Mouse (Mus musculus) cerebellum, postnatal 10 days (tissue): ENCODE measurements at regions not wholly inside any gene's neighbourhood (a gene's known extent, or its start where the extent isn't known, plus 50 kb on each side); places are given as distances from the start of the nearest gene placed in this dataset.
"Not testable (repeated sequence)": the region's sequence is repeated elsewhere in the genome, so short reads cannot be mapped to it uniquely, and the experiment has no call there.

Source experiments
- DNase-seq, 2 experiments: peaks; one replicate each; pipeline ENCODE4 v3.0.0; 2021; ENCODE audit warnings: mixed read lengths in 2 of 2

GRCm38 (mm10) chr17:50346451-50347192 lies 53.2 kb upstream of the Dazl start:
- DNase-seq, result no peak

GRCm38 (mm10) chr17:50353818-50354217 lies 60.4 kb upstream of the Dazl start:
- DNase-seq, result not testable (repeated sequence)

- DNase-seq, result no peak
These were observed 60.9 kb upstream of the Dazl start for GRCm38 (mm10) chr17:50354357-50354756.

GRCm38 (mm10) chr17:50361657-50362233 lies 68.3 kb upstream of the Dazl start:
- no peak for DNase-seq

GRCm38 (mm10) chr17:50365396-50365795 lies 72.0 kb upstream of the Dazl start:
- no peak for DNase-seq

GRCm38 (mm10) chr17:50366181-50366580 lies 72.7 kb upstream of the Dazl start:
- DNase-seq, result no peak

GRCm38 (mm10) chr17:50369216-50369875 lies 75.9 kb upstream of the Dazl start:
- no peak for DNase-seq

GRCm38 (mm10) chr17:50370484-50370883 lies 77.0 kb upstream of the Dazl start:
- no peak for DNase-seq

GRCm38 (mm10) chr17:50373496-50374141 lies 80.2 kb upstream of the Dazl start:
- peak; percentile 58 to 64 for DNase-seq

GRCm38 (mm10) chr17:50375465-50375864 lies 82.0 kb upstream of the Dazl start:
- no peak for DNase-seq

GRCm38 (mm10) chr17:50376708-50377107 lies 83.3 kb upstream of the Dazl start:
- DNase-seq, result no peak

GRCm38 (mm10) chr17:50378141-50378727 lies 84.8 kb upstream of the Dazl start:
- DNase-seq, result no peak

- no peak for DNase-seq
These were observed 95.6 kb upstream of the Dazl start for GRCm38 (mm10) chr17:50388715-50389710.

GRCm38 (mm10) chr17:50390151-50390550 lies 96.7 kb upstream of the Dazl start:
- no peak for DNase-seq

GRCm38 (mm10) chr17:50391207-50391606 lies 97.8 kb upstream of the Dazl start:
- peak in 1 of 2 experiments; percentile 20 for DNase-seq

GRCm38 (mm10) chr17:50391996-50392395 lies 98.6 kb upstream of the Dazl start:
- peak in 1 of 2 experiments; percentile 50 for DNase-seq

GRCm38 (mm10) chr17:50392428-50392827 lies 99.0 kb upstream of the Dazl start:
- no peak for DNase-seq

- DNase-seq, result no peak
These were observed 99.5 kb upstream of the Dazl start for GRCm38 (mm10) chr17:50392966-50393365.

GRCm38 (mm10) chr17:50393698-50394097 lies 100.3 kb upstream of the Dazl start:
- DNase-seq, result no peak

- DNase-seq, result no peak
These were observed 101.4 kb upstream of the Dazl start for GRCm38 (mm10) chr17:50394801-50395200.

GRCm38 (mm10) chr17:50395669-50396068 lies 102.2 kb upstream of the Dazl start:
- DNase-seq, result no peak

- DNase-seq, result peak; percentile 43 to 64
These were observed 103.9 kb upstream of the Dazl start for GRCm38 (mm10) chr17:50397324-50397723.
